Mouse (Mus musculus): ENCODE data around the gene Iqcj.
A peak's percentile ranks its signal among the peaks of the same experiment; 100 is the strongest.

The Iqcj gene

DNA sequence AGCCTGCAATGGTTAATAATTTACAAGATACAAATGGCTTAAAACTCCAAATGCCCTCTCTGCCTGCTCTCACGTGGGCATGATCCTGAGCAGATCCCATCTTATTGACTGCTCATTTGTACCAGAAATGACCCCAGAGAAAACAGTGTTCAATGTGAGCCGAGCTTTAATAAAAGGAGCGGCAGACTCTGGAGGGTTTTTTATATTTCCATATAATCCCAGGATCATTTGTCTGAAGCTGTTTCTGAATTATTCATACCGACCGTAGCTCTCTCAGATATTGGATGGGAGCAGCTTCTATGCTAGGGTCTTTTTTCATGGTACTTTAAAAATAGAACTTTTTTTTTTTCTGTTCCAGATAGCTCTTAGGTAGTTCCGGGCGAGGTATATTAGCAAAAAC lies 67.7 kb downstream of the Iqcj start:
- DNase-seq (ENCODE audit: low spot score), result no peak

DNA sequence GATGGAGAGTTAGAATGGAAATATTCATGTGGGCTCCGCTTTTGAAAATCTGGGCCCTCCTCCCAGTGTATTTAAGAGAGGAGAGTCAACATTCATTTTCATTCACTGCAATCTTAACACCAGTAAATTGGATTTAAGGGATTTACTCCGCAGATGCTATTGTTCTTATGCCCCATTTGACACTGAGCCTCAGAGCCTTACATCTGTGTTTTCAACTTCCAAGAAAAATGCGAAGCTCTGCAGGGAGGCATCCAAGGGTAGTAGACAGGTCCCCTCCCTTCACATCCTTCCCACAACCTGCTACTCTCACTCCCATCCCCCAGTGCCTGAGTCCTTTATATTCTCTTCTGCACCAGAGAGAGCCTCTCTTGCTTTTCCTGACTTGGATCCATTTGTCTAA lies 68.1 kb downstream of the Iqcj start:
- no peak for DNase-seq (ENCODE audit: low spot score)

DNA sequence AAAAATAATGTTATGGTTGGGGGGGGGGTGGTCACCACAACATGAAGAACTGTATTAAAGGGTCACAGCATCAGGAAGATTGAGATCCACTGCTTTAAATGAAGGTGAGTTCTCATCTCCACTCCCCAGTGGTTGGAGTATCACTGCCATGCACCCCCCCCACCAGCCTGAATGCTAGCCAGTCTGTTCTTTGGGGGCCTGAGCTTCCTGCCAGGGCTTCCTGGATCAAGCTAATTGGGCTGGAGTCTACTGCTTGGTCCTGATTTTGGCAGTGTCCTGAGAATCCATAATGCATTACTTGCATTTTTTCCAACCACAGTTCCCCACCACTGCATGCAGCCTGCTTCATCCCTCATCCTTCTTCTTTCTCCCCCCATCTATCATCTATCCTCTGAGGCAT lies 68.7 kb downstream of the Iqcj start:
- DNase-seq (ENCODE audit: low spot score), result no peak

DNA sequence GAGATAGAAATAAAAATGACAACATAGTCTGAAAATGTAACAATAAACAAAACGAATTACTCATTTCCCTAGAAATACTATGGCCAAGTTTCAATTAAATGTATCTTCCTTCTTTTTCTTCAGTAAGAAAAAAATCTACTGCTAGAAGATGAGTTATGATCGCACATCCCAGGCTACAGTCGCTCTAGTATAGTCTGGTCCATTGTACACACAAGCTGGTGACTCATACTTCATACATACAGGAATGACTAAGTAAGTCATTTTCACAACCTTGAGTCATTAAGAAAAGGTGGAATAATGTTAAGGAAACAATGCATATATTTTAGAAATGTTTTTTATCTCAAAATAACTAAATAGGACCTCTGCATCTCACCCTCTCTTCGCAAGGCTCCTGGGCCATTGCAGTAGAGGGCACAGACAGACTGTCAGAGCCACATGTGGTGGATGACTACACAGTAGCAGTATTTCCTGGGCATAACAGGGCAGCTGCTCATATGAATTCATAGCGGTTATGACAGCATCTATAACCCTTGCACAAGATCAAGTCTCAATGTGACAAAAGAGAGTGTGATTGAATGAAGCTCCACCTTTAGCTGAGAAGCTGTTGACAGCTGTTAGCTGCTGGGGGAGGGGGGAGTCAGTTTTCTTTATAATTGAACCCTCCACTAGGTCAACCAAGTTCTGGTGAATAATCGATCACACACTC lies 70.1 kb downstream of the Iqcj start:
- DNase-seq (ENCODE audit: low spot score), result no peak

DNA sequence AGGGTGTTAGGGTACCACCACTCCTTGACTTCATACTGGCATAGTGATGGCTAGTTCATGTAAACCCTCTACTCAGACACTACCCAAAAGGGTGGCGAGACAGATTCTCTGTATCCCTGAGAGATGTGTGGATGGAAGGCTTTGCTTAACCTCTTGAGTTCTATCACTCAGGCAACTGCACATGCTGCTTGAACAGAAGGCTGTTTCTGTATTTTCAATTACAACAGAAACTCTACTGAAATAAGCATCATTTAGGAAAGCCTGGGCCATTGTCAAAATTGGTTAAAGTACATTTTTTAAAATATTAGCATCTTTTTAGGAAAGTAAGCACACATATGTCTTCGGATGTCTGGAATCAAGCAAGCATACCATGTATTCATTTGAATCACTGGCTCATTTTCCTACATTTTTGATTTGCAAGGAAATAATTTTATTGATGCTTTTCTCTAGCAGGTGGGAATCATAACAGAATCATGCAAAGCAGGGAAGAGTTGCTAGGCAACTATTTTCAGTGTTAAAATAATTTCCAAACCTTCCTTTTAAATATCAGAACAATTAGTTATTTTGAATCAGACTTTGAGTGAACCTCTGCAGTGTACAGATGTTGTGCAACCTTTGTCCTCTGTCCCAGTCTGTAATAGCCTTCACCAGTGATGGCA lies 82.4 kb downstream of the Iqcj start:
- DNase-seq (ENCODE audit: low spot score), result peak; percentile 34

DNA sequence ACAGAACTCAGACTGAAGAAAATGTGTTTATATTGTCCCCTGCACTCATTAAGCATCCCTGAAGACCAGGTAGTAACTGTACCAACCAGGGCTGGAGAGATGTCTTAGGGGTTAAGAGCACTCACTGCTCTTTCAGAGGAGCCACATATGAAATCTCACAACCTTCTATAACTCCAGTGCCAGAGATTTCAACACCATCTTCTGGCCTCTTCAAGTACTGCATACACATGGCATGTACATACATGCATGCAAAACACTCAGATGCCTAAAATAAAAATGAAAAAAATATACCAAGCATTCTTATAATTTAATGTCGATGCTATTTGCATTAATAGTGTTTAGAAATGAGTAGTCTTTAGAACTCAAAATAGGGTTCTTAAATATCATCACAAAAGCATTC lies 88.0 kb downstream of the Iqcj start:
- no peak for DNase-seq (ENCODE audit: low spot score)

DNA sequence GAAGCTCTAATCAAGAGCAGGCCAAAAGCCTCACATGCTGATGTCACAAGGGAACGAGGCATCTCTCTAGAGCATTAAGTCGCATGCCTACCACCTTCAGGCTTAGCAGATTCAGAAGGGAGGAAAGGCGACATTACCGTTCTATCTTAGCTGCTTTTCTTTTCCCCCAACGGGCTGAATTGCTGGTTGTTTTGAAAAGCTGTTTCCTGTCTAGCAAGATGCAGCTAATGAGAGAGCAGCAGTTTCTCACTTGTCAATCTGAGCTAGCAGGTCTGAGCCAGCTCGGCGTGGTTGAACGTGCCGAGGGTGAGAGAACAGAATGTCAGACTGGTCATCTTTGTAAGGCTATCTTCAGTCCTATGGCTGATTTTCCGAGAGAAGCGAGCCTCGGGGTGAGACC lies 91.3 kb downstream of the Iqcj start:
- no peak for DNase-seq (ENCODE audit: low spot score)

DNA sequence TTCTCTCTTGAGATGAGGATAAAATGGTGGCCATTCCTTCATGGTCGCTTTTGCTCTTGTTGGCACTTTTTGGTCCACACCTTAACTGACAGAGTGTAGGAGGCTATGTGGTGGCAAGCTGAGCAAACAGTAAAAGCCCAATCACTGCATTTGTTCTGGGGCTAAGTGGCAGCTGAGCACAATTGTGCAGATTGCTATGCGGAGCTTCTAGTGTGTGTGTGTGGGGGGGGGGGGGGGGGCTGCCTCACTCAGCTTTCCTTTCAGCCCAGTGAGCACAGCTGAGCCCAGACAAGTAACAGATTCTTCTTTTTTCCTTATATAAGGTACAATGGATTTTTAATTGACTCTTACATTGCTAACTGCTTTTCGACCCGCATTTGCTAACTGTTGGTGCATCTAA lies 110.4 kb downstream of the Iqcj start:
- no peak for DNase-seq (ENCODE audit: low spot score)

DNA sequence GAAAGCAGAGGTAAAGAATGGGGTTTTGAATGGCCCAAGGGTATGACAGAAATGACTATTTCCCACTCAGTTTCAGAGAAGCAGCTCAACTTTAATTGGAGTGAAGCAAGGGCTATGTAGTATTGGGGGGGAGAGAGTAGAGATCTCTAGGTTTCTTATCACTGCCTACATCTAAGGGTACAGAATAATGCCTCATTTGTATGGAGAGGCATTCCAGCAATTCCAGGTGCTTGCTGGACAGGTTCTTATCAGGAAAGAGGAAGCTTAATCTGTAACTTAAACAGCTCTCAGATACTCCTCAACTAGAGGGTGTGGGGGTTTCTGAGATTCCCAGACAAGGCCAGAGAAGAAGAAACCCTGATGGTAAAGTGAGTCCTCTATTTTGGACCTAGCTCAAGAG lies 120.3 kb downstream of the Iqcj start:
- DNase-seq (ENCODE audit: low spot score), result no peak

DNA sequence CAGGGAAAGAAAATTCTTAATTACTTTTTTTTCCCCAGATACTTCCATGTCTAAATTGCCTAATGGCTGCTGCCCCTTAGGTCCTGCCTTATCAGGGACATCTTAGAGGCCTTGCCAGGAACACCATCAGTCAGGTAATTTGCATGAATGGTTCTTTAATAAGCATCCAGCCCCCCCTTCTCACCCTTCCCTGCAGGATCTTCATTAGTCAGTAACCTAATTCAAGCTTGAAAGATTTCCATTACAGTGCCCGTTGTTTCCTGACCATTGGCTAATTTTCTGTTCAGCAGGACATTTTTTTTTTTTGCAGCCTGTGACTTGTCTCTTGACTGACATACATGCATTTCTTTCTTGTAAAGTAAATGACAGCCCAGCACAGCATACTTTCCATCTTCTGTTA lies 123.8 kb downstream of the Iqcj start:
- no peak for DNase-seq (ENCODE audit: low spot score)

DNA sequence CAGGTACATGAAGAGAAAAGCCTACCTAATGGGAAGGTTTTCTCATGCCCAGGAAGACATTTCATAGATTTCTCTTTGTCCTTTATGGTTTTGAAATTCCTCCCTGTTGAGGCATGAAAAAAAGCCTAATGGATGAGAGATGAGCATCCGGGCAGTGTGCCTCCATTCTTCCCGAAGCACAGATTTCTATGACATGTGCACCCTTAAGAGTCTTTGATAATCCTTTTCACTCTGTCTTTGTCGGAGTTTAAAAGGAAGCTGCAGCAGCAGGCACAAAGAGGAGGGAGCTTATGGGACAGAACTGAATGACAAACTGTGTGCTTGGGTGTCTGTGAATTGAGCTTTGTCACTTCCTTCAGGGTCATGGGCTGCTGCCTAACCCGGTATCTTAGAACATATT lies 127.4 kb downstream of the Iqcj start:
- no peak for DNase-seq (ENCODE audit: low spot score)

DNA sequence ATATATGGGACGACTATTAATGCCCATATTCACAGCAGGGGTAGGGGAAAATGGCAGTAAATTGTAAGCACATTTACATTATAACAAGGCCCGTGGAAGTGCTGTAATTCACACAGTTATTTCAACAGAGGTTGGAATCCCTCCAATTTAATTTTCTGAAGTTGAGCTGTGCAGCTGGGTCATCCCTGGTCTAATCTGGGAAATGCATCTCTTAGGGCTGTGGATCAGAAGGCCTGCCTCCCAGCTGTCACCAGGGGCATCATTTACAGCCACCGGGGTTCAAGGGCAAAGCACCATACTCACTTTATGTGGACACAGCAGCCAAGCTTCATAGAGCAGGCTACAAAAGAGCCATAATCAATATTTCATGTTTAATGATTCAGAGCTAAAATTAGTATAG lies 144.1 kb downstream of the Iqcj start:
- DNase-seq (ENCODE audit: low spot score), result no peak

DNA sequence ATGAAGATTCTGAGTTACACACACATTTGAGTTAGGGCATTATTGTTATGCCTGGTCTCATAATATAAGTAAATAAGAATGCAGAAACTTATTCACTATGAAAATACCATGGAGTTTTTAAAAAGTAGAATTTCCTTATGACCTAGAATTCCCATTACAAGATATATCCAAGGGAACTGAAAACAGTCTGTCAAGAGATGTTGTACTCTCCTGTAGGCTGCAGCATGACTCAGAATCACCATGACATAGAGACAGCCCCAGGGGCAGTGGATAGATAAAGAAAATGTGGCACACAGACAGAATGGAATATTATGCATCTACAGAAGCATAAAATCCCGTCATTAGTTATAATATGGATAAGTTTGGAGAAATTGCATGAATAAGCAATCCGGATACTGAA lies 150.9 kb downstream of the Iqcj start:
- no peak for DNase-seq (ENCODE audit: low spot score)

DNA sequence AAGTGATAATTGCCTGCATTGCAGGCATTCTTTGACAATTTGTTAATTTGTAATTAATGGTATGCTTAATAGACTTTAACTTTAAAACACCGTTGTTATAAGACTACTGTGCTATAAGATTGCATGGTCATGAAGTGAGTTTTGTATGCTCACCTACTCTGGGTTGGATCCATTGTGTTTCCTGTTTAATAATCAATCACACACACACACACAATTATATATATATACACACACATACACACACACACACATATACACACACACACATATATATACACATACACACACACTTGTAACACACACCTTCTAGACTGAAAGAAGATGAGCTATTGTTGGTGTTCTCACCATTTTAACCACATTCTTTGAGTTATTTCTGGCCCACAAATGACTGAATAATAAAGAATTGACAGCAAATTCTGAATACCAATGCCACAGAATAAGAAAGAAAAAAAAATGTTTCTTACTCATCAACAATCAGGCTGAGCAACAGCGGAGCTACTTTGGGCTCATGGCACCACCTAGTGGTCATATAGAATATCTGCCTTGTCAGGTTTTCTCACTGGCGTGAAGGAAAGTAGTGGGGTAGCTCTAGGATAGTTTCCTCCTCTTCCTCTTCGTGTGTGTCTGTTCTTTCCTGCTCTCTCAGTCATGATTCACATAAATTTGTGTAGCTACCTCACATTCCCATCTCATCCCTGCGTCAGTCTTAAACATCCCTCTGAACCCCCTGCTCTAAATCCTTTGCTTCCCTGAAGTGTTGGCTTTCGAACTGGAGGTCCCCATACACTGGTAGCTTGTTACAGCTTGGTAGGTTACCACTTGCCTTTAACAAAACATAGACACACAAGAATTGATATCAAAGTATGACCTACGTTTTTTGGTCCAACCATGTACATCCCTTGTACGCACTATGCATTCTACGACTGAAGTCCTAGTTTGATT lies 153.7 kb downstream of the Iqcj start:
- peak; percentile 60 for DNase-seq (ENCODE audit: low spot score)

DNA sequence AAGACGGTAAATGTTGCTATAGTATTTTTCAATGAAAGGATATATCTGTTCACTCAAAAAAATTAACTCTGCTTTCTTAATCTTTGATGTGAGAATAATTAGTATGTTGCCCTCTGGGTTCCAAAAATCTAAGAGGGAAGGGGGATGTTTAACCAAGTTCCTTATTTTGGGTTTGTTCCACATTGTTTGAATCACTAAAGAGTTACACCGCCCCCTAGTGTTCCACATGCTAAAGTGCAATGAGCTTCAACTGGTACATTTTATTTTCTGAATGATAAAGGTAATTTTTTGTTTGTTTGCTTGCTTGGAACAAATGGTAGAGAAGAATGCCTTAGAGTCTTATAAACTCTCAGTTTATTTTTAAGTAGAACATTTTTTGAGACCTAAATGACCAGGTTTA lies 161.5 kb downstream of the Iqcj start:
- peak; percentile 29 for DNase-seq (ENCODE audit: low spot score)

DNA sequence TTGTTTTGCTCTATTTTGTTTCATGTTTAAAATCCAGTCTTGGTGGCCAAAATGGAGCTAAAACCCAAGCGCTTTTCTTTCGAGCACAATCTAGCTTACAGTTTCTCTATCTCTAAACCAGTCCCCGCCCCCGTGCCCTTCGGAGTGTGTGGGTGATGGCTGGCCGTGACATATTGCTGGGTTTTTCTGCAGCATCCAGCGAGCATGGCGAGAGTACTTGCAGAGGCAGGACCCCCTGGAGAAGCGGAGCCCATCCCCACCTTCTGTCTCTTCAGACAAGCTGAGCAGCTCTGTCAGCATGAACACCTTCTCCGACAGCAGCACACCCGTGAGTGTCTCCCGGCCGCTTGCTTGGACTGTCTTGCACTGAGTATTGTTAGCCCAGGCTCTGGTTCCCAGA lies 163.1 kb downstream of the Iqcj start:
- DNase-seq (ENCODE audit: low spot score), result peak; percentile 42

DNA sequence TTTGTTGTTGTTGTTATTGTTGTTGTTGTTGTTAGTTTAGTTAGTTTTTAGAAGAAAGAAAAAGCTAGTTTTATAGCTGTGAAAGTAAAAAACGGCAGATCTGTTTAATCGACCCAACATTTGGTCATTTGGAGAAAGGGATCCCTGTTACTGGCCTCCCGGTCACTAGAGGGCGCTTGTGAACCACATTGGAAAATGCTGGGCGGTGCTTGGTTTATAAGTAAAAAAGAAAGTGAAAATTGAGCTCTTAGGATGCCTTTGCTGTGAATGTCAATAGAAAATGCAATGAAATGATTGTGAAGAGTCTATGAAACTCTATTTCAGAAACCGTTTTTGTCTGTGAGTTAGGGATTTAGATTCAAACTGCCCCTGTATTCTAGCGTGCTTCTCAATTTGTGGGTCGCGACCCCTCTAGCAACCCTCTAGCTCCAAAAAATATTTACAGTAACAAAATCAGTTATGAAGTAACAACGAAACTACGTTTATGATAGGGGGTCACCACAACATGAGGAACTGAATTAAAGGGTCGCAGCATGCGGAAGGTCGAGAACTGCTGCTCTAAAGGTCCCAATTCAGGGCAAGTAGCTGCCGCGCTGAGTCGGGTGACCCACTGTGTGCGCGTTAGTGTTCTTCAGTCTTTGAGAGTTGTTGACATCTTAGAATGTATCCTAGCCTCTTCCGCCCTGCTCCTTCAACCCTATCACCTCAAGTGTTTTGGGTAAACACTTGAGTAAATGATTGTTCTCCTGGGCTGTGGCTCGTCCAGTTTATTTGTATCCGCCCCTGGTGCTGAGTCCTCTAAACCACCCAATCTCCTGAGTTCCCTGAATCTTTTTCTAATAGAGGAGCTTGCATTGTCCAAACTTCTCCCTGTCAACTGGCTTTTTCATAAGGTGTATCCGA lies 164.6 kb downstream of the Iqcj start:
- DNase-seq (ENCODE audit: low spot score), result peak; percentile 77

DNA sequence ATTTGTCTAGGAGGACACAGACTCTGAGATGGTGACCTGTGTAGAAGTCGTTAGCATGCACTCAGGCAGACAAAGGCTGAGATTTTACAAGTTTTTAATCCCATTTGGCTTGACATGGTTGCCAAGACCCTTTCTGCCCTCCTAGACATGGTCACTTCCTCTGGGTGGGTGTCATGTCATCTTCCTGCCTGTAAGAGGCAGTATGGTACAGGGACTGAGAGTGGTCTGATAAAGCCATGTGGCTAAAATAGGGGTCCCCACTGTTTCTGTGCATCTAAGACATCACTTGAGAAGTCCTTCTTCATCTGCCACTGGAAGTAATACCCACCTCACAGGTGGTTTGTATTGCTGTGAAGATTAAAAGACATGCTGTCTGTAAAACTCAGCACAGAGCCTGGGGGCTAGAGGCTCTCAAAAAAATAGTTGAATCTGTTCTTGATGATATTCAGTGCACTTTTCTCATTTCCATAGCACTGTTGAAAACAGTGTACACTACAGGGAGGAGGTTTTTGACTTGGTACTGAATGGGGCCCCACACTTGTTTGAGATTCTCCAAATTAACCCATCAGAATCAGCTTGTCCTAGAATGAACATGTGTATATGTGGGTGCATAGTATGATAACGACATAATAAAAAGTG lies 167.3 kb downstream of the Iqcj start:
- no peak for DNase-seq (ENCODE audit: low spot score)

DNA sequence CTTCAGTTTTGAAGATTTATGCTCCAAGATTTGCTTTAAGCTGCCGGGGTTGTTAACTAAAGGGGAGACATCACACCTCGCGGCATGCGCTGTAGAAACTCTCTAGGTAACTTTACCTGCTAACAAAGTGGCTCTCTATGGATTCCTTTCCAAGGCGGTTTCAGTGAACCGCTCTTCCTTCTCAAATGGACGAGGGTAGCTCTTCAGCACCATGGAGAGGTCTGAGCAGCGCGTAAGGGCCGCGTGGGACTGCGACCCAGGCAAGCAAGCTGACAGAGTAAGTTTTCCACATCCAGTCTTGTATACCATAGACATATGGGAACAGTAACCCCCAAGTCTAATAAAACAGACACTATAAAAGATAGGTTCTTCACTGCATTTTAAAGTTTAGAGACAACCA lies 172.7 kb downstream of the Iqcj start, which contains the start of gene Schip1:
Gene Schip1 (plus strand): TSS at position 72 of the 400 bp plus-strand sequence.
- no peak for DNase-seq (ENCODE audit: low spot score)

DNA sequence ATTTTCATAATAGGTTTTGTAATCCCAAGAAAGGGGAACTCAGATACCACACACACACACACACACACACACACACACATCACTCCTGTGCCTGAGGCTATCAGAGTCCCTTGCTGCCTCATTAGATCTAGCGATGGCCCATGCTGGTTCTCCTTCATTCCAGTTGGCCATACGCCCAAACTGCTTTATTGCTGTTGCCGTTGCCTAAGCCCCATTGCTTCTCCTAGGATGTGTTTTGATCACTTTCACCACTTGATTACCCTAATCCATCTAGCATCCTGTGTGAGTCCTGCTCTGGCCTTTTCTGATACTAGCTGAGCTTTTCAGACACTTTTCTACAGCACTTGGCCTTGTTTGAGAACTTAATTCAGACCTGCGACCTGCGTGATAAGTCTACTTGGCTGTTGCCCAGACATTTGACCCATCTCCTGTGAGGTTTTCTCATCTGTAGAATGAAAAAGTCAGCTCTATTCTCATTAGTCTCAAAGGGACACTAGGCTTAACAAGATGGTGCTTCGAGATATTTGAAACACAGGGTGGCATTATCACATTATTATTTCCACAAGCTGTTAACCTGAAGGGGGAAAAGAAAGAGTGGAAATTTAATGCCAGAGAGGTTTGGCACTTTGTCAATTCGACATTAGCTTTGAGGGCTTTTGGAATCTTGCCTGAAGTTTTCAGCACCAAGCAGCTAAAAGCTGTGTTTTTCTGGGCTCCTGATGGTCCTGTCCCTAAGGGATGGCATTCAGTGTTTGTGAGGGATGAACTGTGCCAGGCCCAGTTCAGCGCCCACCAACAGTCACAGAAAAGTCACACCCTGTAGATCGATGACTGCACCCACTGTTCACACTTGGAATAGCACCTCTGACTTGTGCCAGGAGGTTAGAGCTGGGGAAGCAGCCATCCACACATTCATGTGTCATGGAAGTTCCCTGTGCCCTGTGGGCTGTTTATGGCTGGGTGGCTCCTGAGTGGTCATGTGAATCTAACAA lies 179.7 kb downstream of the Iqcj start:
- DNase-seq (ENCODE audit: low spot score), result peak; percentile 21
